15 mouse cellular contexts compared by ENCODE assay signal in genomic region chr2:72453563-72453962, GRCm38 (mm10).
"Had no signal": no experiment of that assay in that cellular context is flagged by ENCODE, and none has a peak within 500 bp of the region (broad histone marks: within the 10 kb centered on the region; RNA-seq: fewer than 3 reads in every experiment).

No protein-coding gene starts in this region.

- H3K9ac ChIP-seq: limb, embryonic 15.5 days; liver, embryonic 12.5 days; neural tube, embryonic 12.5 days had no signal

- DNase-seq: kidney, adult 11 months; kidney, postnatal 36 days; lung, postnatal 14 days; midbrain, embryonic 14.5 days; retina, postnatal 1 day; right cerebral cortex, postnatal 4 days; spleen, adult 18-20 months; thymus, adult 18-20 months; thymus, postnatal 25 days had no signal

- H3K36me3 ChIP-seq: limb, embryonic 15.5 days; liver, embryonic 12.5 days; neural tube, embryonic 12.5 days had no signal

- H3K4me1 ChIP-seq: liver, embryonic 12.5 days; neural tube, embryonic 12.5 days had no signal

- H3K4me2 ChIP-seq: limb, embryonic 15.5 days; liver, embryonic 12.5 days; neural tube, embryonic 12.5 days had no signal

- H3K9me3 ChIP-seq: limb, embryonic 15.5 days; liver, embryonic 12.5 days; neural tube, embryonic 12.5 days had no signal

- H3K4me3 ChIP-seq: layer of hippocampus, adult 2 months; limb, embryonic 15.5 days; liver, embryonic 12.5 days; myocyte; neural tube, embryonic 12.5 days had no signal

- H3K27me3 ChIP-seq: limb, embryonic 15.5 days; liver, embryonic 12.5 days; neural tube, embryonic 12.5 days had no signal

- ATAC-seq: liver, embryonic 12.5 days had no signal

- H3K27ac ChIP-seq: kidney, postnatal 0 days; layer of hippocampus, adult 2 months; limb, embryonic 15.5 days; liver, embryonic 12.5 days; neural tube, embryonic 12.5 days had no signal
